Mouse (Mus musculus) midbrain, embryonic 14.5 days (tissue): ENCODE data around the gene Cbfa2t2. TPM values are rescaled to one million over a fixed set of nuclear protein-coding genes. Genes with fewer than 3 reads are reported as not detected.

Source experiments
- polyA plus RNA-seq: library from polyadenylated mRNA; unstranded; fragments of >200 nt; fragmentation: Nextera tagmentation; extraction: Ambion mirVana; gene quantifications from 2 replicates; pipeline ENCODE4 v1.2.1, GENCODE M21; 2014

The Cbfa2t2 gene
- polyA plus RNA-seq, 1 experiment from 2014 or later = 65.6 TPM

Other genes with a start within 250 kb of the Cbfa2t2 start
- 0.13 and 0.17 TPM in 2 replicates for gene Bpifb1, start 245.7 kb upstream of the Cbfa2t2 start, polyA plus RNA-seq
- gene Bpifb5, start 212.7 kb upstream of the Cbfa2t2 start, polyA plus RNA-seq = not detected in 2 replicates
- not detected in 2 replicates for gene Bpifb9a, start 178.6 kb upstream of the Cbfa2t2 start, polyA plus RNA-seq
- not detected in 2 replicates for gene Bpifb9b, start 129.3 kb upstream of the Cbfa2t2 start, polyA plus RNA-seq
- gene Cdk5rap1, start 63.5 kb upstream of the Cbfa2t2 start, polyA plus RNA-seq = 11.0 and 22.9 TPM in 2 replicates
- gene Snta1, start 28.4 kb upstream of the Cbfa2t2 start, polyA plus RNA-seq = 4.0 and 5.8 TPM in 2 replicates
- gene 1700003F12Rik, start 110.6 kb downstream of the Cbfa2t2 start, polyA plus RNA-seq = 1.1 and 2.1 TPM in 2 replicates
- 0.19 and 0.28 TPM in 2 replicates for gene Actl10, start 115.3 kb downstream of the Cbfa2t2 start, polyA plus RNA-seq
- gene Necab3, start 122.4 kb downstream of the Cbfa2t2 start, polyA plus RNA-seq = 15.1 and 16.0 TPM in 2 replicates
- gene E2f1, start 133.4 kb downstream of the Cbfa2t2 start, polyA plus RNA-seq = 3.1 and 3.2 TPM in 2 replicates
- gene Pxmp4, start 167.2 kb downstream of the Cbfa2t2 start, polyA plus RNA-seq = 14.2 and 15.0 TPM in 2 replicates
- 2.2 and 2.6 TPM in 2 replicates for gene Zfp341, start 176.8 kb downstream of the Cbfa2t2 start, polyA plus RNA-seq
- gene 4930519P11Rik, start 177.0 kb downstream of the Cbfa2t2 start, polyA plus RNA-seq = 0.50 and 1.6 TPM in 2 replicates
- gene Chmp4b, start 215.2 kb downstream of the Cbfa2t2 start, polyA plus RNA-seq = 20.4 and 32.4 TPM in 2 replicates